In the genomic region with DNA sequence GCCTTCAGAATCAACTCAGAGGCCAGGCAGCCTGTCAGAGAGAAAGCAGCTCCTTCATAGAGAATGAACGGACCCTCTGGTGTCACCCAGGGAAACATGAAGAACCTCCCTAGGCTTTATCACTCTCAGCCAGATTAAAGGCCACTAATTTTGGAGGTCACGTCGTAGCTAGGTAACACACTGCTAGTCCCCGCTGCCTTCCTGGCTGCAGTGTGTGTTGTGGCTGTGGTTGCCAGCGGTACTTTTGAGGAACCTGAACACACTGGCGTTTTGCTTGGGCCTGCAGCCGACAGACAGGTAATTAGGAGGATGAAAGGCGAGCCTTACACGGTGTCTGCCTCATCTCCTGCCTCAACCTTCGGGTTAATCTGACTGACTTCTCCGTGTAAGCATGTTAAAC, we compare ENCODE assay signal across 13 mouse cellular contexts. TPM values are rescaled to one million over a fixed set of nuclear protein-coding genes. Genes with fewer than 3 reads are reported as not detected.
DNase-seq lines count a peak whose midpoint lies in the region.
"Had no signal": no experiment of that assay in that cellular context is flagged by ENCODE, and none has a peak within 500 bp of the region (broad histone marks: within the 10 kb centered on the region; RNA-seq: fewer than 3 reads in every experiment).

No protein-coding gene starts in this region.

- intact Hi-C loops in left cerebral cortex, postnatal 25 days (cut with DNase I), result no loop called here

- peak; percentile 31 for DNase-seq in adrenal gland, postnatal 10 days
- no peak for DNase-seq in adrenal gland, postnatal 4 days (ENCODE audit: low spot score in 2 of 2)
- DNase-seq in adrenal gland, postnatal 14 days, result peak; percentile 45
- DNase-seq in adrenal gland, postnatal 36 days, result peak; percentile 37 to 40
- no peak for DNase-seq in left cerebral cortex, postnatal 25 days (ENCODE audit: low spot score in 2 of 2)
- no peak for DNase-seq in right cerebral cortex, postnatal 36 days (ENCODE audit: low spot score in 2 of 2)
- DNase-seq: cerebellum, adult 18-20 months; cerebellum, adult 9-10 months; cerebellum, postnatal 25 days; gastrocnemius, postnatal 25 days; heart, adult 18-20 months; heart, postnatal 10 days; heart, postnatal 36 days had no signal

RNA-seq across cellular contexts. Expression of a gene that starts 6.9 kb away (rescaled TPM):
- total RNA-seq in adrenal gland, postnatal 10 days (2021), result 10 to 100 TPM; 80.0 to 89.0 TPM
- 100 to 1,000 TPM; 116 to 117 TPM for total RNA-seq in adrenal gland, postnatal 4 days (2021)
- 94.1 and 104 TPM in 2 replicates for total RNA-seq in adrenal gland, postnatal 14 days (2021)
- 100 to 1,000 TPM; 110 to 163 TPM for total RNA-seq in adrenal gland, postnatal 36 days (2021)
- 10 to 100 TPM; 52.6 to 53.0 TPM for total RNA-seq in left cerebral cortex, postnatal 25 days (2021)

Comparison
In these comparisons a context has a peak if more than half of its experiments do, and no peak if none do; other contexts are left out.
1. DNase-seq: peak in adrenal gland, postnatal 10 days (single experiment), adrenal gland, postnatal 14 days (single experiment) and adrenal gland, postnatal 36 days (2 of 2); none in adrenal gland, postnatal 4 days (0 of 2), left cerebral cortex, postnatal 25 days (0 of 2) and right cerebral cortex, postnatal 36 days (0 of 2).